ENCODE assay signal across 9 mouse cellular contexts in genomic region chr16:21339061-21339459, GRCm38 (mm10).
DNase-seq lines count a peak whose midpoint lies in the region; ATAC-seq and TF ChIP-seq lines count a peak whose summit lies in the region.
"Had no signal": no experiment of that assay in that cellular context is flagged by ENCODE, and none has a peak within 500 bp of the region (broad histone marks: within the 10 kb centered on the region; RNA-seq: fewer than 3 reads in every experiment).

No protein-coding gene starts in this region.

- TF ChIP-seq CTCF in C2C12 (IDR thresholded peaks at IDR 0.05; ENCODE audit: control insufficient read depth, insufficient read depth, insufficient read length): no peak
- no peak for TF ChIP-seq CTCF in lung, adult 2 months (IDR thresholded peaks at IDR 0.05; ENCODE audit: insufficient read depth, low read length)
- TF ChIP-seq CTCF in small intestine, adult 2 months (IDR thresholded peaks at IDR 0.05; ENCODE audit: extremely low read depth, insufficient read length, insufficient replicate concordance, low read depth, low read length): no peak

- H3K27me3 ChIP-seq in C2C12 (ENCODE audit: control insufficient read depth, insufficient read depth, insufficient read length): no peaks in the 10 kb centered on the region
- H3K27me3 ChIP-seq in heart, embryonic 14.5 days (ENCODE audit: control insufficient read depth, insufficient read depth, low read length): no peaks in the 10 kb centered on the region
- H3K27me3 ChIP-seq in small intestine, adult 2 months (ENCODE audit: control insufficient read depth, insufficient read depth, low read length): no peaks in the 10 kb centered on the region

- H3K4me1 ChIP-seq in heart, embryonic 14.5 days (ENCODE audit: control insufficient read depth in 2 of 2, insufficient read depth in 2 of 2, low read length in 2 of 2): peaks cover 19 to 26% of the 10 kb centered on the region in 2 experiments
- peaks cover 15% of the 10 kb centered on the region for H3K4me1 ChIP-seq in lung, adult 2 months (ENCODE audit: control insufficient read depth, insufficient read depth, low read length)
- peaks cover 12% of the 10 kb centered on the region for H3K4me1 ChIP-seq in small intestine, adult 2 months (ENCODE audit: control insufficient read depth, insufficient read depth, insufficient read length, low read length)

- no peaks in the 10 kb centered on the region for H3K79me3 ChIP-seq in C2C12 (ENCODE audit: low read depth)

- peak overlapping the region; percentile 60 for H3K9ac ChIP-seq in heart, embryonic 14.5 days (ENCODE audit: low read length)
- H3K9ac ChIP-seq: liver, embryonic 13.5 days had no signal

- ATAC-seq in heart, embryonic 14.5 days (ENCODE audit: insufficient number of reproducible peaks, insufficient read depth, low FRiP score, low read depth): peak; percentile 74

- H3K4me2 ChIP-seq in heart, embryonic 14.5 days (ENCODE audit: low read length): peak overlapping the region; percentile 8; the same call in 1 of the 2 replicates
- H3K4me2 ChIP-seq: liver, embryonic 13.5 days had no signal

- H3ac ChIP-seq in C2C12 (ENCODE audit: control insufficient read depth, insufficient read length, low read depth): peak overlapping the region; percentile 36

- no peak for TF ChIP-seq POLR2A in lung, adult 2 months (IDR thresholded peaks at IDR 0.05; ENCODE audit: borderline replicate concordance, extremely low read depth, low read depth, low read length)
- TF ChIP-seq POLR2A in small intestine, adult 2 months (IDR thresholded peaks at IDR 0.05; ENCODE audit: low read depth, low read length): no peak

- peak; percentile 42 for DNase-seq in cerebellum, adult 9-11 months
- DNase-seq in lung, adult 2 months: peak; percentile 61
- no peak for DNase-seq in thymus, postnatal 36 days
- no peak for DNase-seq in right cerebral cortex, postnatal 14 days
- no peak for DNase-seq in thymus, adult 18-20 months
- DNase-seq: liver, embryonic 13.5 days had no signal

- no peaks in the 10 kb centered on the region for H3K36me3 ChIP-seq in C2C12 (ENCODE audit: control insufficient read depth, insufficient read depth)
- H3K36me3 ChIP-seq in heart, embryonic 14.5 days (ENCODE audit: control insufficient read depth, insufficient read depth, low read length): no peaks in the 10 kb centered on the region
- no peaks in the 10 kb centered on the region for H3K36me3 ChIP-seq in small intestine, adult 2 months (ENCODE audit: control insufficient read depth, insufficient read depth, low read length)
- H3K36me3 ChIP-seq: liver, embryonic 13.5 days had no signal

- H3K79me2 ChIP-seq in C2C12 (ENCODE audit: control insufficient read depth, insufficient read depth): no peaks in the 10 kb centered on the region

- WGBS in heart, embryonic 14.5 days: 51% methylated on average over 6 of the region's 6 CpGs
- WGBS in lung, adult 2 months: 57% methylated on average over 6 of the region's 6 CpGs
- 61% methylated on average over 6 of the region's 6 CpGs for WGBS in small intestine, adult 2 months

- H3K9me3 ChIP-seq in heart, embryonic 14.5 days (ENCODE audit: control insufficient read depth, low read length): no peaks in the 10 kb centered on the region
- H3K9me3 ChIP-seq: liver, embryonic 13.5 days had no signal

- H3K4me3 ChIP-seq in C2C12 (ENCODE audit: insufficient read depth, poor library complexity, severe bottlenecking): no peak overlapping the region
- H3K4me3 ChIP-seq in heart, embryonic 14.5 days (ENCODE audit: control insufficient read depth in 1 of 2, insufficient read depth in 1 of 2, low read depth in 1 of 2, low read length in 2 of 2): no peak overlapping the region
- H3K4me3 ChIP-seq in lung, adult 2 months (replicated peaks; ENCODE audit: extremely low read depth, low read depth, low read length): no peak overlapping the region
- H3K4me3 ChIP-seq in small intestine, adult 2 months (ENCODE audit: low read depth, low read length): no peak overlapping the region
- H3K4me3 ChIP-seq: liver, embryonic 13.5 days had no signal

- H3K27ac ChIP-seq in heart, embryonic 14.5 days (replicated peaks in 1 of 2; ENCODE audit: control insufficient read depth in 1 of 2, insufficient read depth in 1 of 2, low read depth in 2 of 2, low read length in 2 of 2): peak overlapping the region; percentile 89 to 94
- peak overlapping the region; percentile 66 for H3K27ac ChIP-seq in small intestine, adult 2 months (ENCODE audit: insufficient read depth, low read depth, low read length)
- H3K27ac ChIP-seq: liver, embryonic 13.5 days had no signal

TF ChIP-seq in C2C12, 6 proteins besides CTCF, POLR2A, EP300 and RAD21:
- TF ChIP-seq MYOD1 (IDR thresholded peaks at IDR 0.05; ENCODE audit: control insufficient read depth, insufficient read length, low read depth) (no peak), MAX (IDR thresholded peaks at IDR 0.05) (no peak), FOSL1 (IDR thresholded peaks at IDR 0.05; ENCODE audit: insufficient read depth, low read length, poor library complexity, severe bottlenecking) (no peak), CEBPB (IDR thresholded peaks at IDR 0.05; ENCODE audit: low read depth) (no peak), USF1 (IDR thresholded peaks at IDR 0.05; ENCODE audit: low read depth) (no peak), MYOG (IDR thresholded peaks at IDR 0.05; ENCODE audit: control insufficient read depth, extremely low read depth, insufficient read length) (no peak)

Comparison
In these comparisons a context has a peak if more than half of its experiments do, and no peak if none do; other contexts are left out.
1. DNase-seq: peak in cerebellum, adult 9-11 months (single experiment) and lung, adult 2 months (single experiment); none in thymus, postnatal 36 days (0 of 2), right cerebral cortex, postnatal 14 days (single experiment) and thymus, adult 18-20 months (0 of 2).